Mouse (Mus musculus) hindbrain, postnatal 0 days (tissue): ENCODE data around the gene Birc7. TPM values are rescaled to one million over a fixed set of nuclear protein-coding genes. Genes with fewer than 3 reads are reported as not detected.

Source experiments
- ATAC-seq: fragments of 200-750 bp; cut with Nextera tagmentation; 2 replicates; pipeline ENCODE4 v1.8.0; 2017; ENCODE audit warnings: mild to moderate bottlenecking, moderate TSS enrichment, moderate library complexity
- DNase-seq: peaks from one replicate; pipeline ENCODE4 v3.0.0-alpha.2; 2015; ENCODE audit warnings: low spot score
- H3K27ac ChIP-seq: fragments of 300-500 bp; sonication (generic); 2 replicates; pipeline ENCODE4 v1.5.1; 2014; ENCODE audit warnings: mild to moderate bottlenecking
- H3K27me3 ChIP-seq: fragments of 300-500 bp; sonication (generic); 2 replicates; pipeline ENCODE4 v1.6.1; 2014; ENCODE audit warnings: low read length, mixed read lengths; ENCODE audit not compliant: insufficient read depth
- H3K36me3 ChIP-seq: fragments of 300-500 bp; sonication (generic); 2 replicates; pipeline ENCODE4 v1.6.1; 2014; ENCODE audit warnings: low read length, mixed read lengths; ENCODE audit not compliant: insufficient read depth
- H3K4me1 ChIP-seq: fragments of 300-500 bp; sonication (generic); 2 replicates; pipeline ENCODE4 v1.6.1; 2014; ENCODE audit warnings: antibody characterized with exemption, low read length, mixed read lengths; ENCODE audit not compliant: insufficient read depth
- H3K4me2 ChIP-seq: fragments of 300-500 bp; sonication (generic); 2 replicates; pipeline ENCODE4 v1.6.1; 2014; ENCODE audit warnings: low read depth, mild to moderate bottlenecking, low read length, moderate library complexity, mixed read lengths
- H3K4me3 ChIP-seq: fragments of 300-500 bp; sonication (generic); 2 replicates; pipeline ENCODE4 v1.5.1; 2014; ENCODE audit warnings: low read length
- H3K9ac ChIP-seq: fragments of 300-500 bp; sonication (generic); replicated peaks from 2 replicates; pipeline ENCODE4 v1.6.1; 2014; ENCODE audit warnings: mild to moderate bottlenecking, low read length, moderate library complexity, mixed read lengths
- H3K9me3 ChIP-seq: fragments of 300-500 bp; sonication (generic); 2 replicates; pipeline ENCODE4 v1.6.1; 2016; ENCODE audit warnings: low read length, mixed read lengths
- CTCF ChIP-seq: IDR thresholded peaks from 2 replicates; pipeline ENCODE4 v1.5.1; 2016; ENCODE audit warnings: antibody characterized with exemption, control low read depth, low read depth
- WGBS: fragments of 180-500 bp; shearing (Covaris S2); extraction: QIAGEN DNeasy Blood & Tissue Kit; methylation state at CpG from one replicate; pipeline ENCODE4 v1.1.7; 2014; 5-methylcytosine and 5-hydroxymethylcytosine counted together
- polyA plus RNA-seq: library from polyadenylated mRNA; unstranded; fragments of >200 nt; fragmentation: Nextera tagmentation; extraction: Ambion mirVana; gene quantifications from 2 replicates; pipeline ENCODE4 v1.2.1, GENCODE M21; 2015
- total RNA-seq: library from RNA; depleted of rRNA; stranded (reverse); fragments of >200 nt; gene quantifications from 2 replicates; pipeline ENCODE4 v1.2.3, GENCODE M21; 2014

Birc7 gene
- total and polyA plus RNA-seq, 2 experiments from 2014 or later: 0.40 TPM; not detected in 1

GRCm38 (mm10) chr2:180890422-180891074, 38.3 kb upstream of the Birc7 start:
- no peak for ATAC-seq
- H3K4me2 ChIP-seq: peak overlapping the region; percentile 69
- H3K36me3 ChIP-seq: no peaks in the 10 kb centered on the region
- H3K9me3 ChIP-seq: no peaks in the 10 kb centered on the region
- peak overlapping the region; percentile 98 for H3K27ac ChIP-seq
- peaks cover 13% of the 10 kb centered on the region; the same call in 1 of the 2 replicates for H3K27me3 ChIP-seq
- TF ChIP-seq CTCF: no peak
- peak overlapping the region; percentile 91 for H3K9ac ChIP-seq
- peak; percentile 55 for DNase-seq
- peak overlapping the region; percentile 67 for H3K4me3 ChIP-seq
- WGBS: 3% methylated on average over 28 of the region's 29 CpGs
- H3K4me1 ChIP-seq: peaks cover 8% of the 10 kb centered on the region; the same call in 1 of the 2 replicates

- H3K36me3 ChIP-seq: no peaks in the 10 kb centered on the region
- under 1% methylated on average over 37 of the region's 37 CpGs for WGBS
- ATAC-seq: peak; percentile 6; the same call in 1 of the 2 replicates
These were observed 37.6 kb upstream of the Birc7 start for GRCm38 (mm10) chr2:180891075-180891834.

GRCm38 (mm10) chr2:180891835-180892323, 36.9 kb upstream of the Birc7 start:
- peak overlapping the region; percentile 91 for H3K9ac ChIP-seq
- H3K4me2 ChIP-seq: peak overlapping the region; percentile 69
- peak overlapping the region; percentile 67 for H3K4me3 ChIP-seq
- H3K4me1 ChIP-seq: peaks cover 8% of the 10 kb centered on the region; the same call in 1 of the 2 replicates
- peaks cover 13% of the 10 kb centered on the region; the same call in 1 of the 2 replicates for H3K27me3 ChIP-seq
- peak overlapping the region; percentile 98 for H3K27ac ChIP-seq
- WGBS: 11% methylated on average over 9 of the region's 9 CpGs
- H3K9me3 ChIP-seq: no peaks in the 10 kb centered on the region
- ATAC-seq (no peak), DNase-seq (no peak)
- TF ChIP-seq CTCF: no peak
- H3K36me3 ChIP-seq: no peaks in the 10 kb centered on the region

More at GRCm38 (mm10) chr2:180891075-180891834, 37.6 kb upstream of the Birc7 start:
- Histone ChIP-seq H3K4me2 (peak overlapping the region; percentile 69), H3K9me3 (no peaks in the 10 kb centered on the region), H3K4me1 (peaks cover 8% of the 10 kb centered on the region; the same call in 1 of the 2 replicates), H3K9ac (peak overlapping the region; percentile 91), H3K4me3 (peak overlapping the region; percentile 67), H3K27me3 (peaks cover 13% of the 10 kb centered on the region; the same call in 1 of the 2 replicates), H3K27ac (peak overlapping the region; percentile 98)
- no peak for TF ChIP-seq CTCF
- DNase-seq: peak; percentile 64

- peak overlapping the region; percentile 69 for H3K4me2 ChIP-seq
- H3K9me3 ChIP-seq: no peaks in the 10 kb centered on the region
- H3K4me3 ChIP-seq: peak overlapping the region; percentile 67
- peaks cover 8% of the 10 kb centered on the region; the same call in 1 of the 2 replicates for H3K4me1 ChIP-seq
- peak overlapping the region; percentile 91 for H3K9ac ChIP-seq
- WGBS: under 1% methylated on average over 82 of the region's 97 CpGs
- no peaks in the 10 kb centered on the region for H3K36me3 ChIP-seq
- ATAC-seq (peak; percentile 67), DNase-seq (peak; percentile 95)
- H3K27ac ChIP-seq: peak overlapping the region; percentile 98
- no peak for TF ChIP-seq CTCF
- H3K27me3 ChIP-seq: peaks cover 13% of the 10 kb centered on the region; the same call in 1 of the 2 replicates
These were observed 35.8 kb upstream of the Birc7 start for GRCm38 (mm10) chr2:180892841-180893521.

GRCm38 (mm10) chr2:180893537-180894028, 35.2 kb upstream of the Birc7 start:
- Histone ChIP-seq H3K4me2 (peak overlapping the region; percentile 69), H3K4me3 (peak overlapping the region; percentile 67), H3K4me1 (peaks cover 8% of the 10 kb centered on the region; the same call in 1 of the 2 replicates), H3K36me3 (no peaks in the 10 kb centered on the region), H3K27me3 (peaks cover 13% of the 10 kb centered on the region; the same call in 1 of the 2 replicates), H3K9ac (peak overlapping the region; percentile 91), H3K9me3 (no peaks in the 10 kb centered on the region), H3K27ac (peak overlapping the region; percentile 98)
- ATAC-seq: no peak
- WGBS: 1% methylated on average over 31 of the region's 50 CpGs
- no peak for TF ChIP-seq CTCF
- peak; percentile 61 for DNase-seq
